In genomic region chr16:93374669-93375068, GRCm38 (mm10) we compare ENCODE assay signal across 13 mouse cellular contexts.
DNase-seq lines count a peak whose midpoint lies in the region; ATAC-seq and TF ChIP-seq lines count a peak whose summit lies in the region.
"Had no signal": no experiment of that assay in that cellular context is flagged by ENCODE, and none has a peak within 500 bp of the region (broad histone marks: within the 10 kb centered on the region; RNA-seq: fewer than 3 reads in every experiment).

No protein-coding gene starts in this region.

- H3K9me3 ChIP-seq in intestine, postnatal 0 days (ENCODE audit: control insufficient read depth) = no peaks in the 10 kb centered on the region
- no peaks in the 10 kb centered on the region for H3K9me3 ChIP-seq in intestine, embryonic 16.5 days (ENCODE audit: control insufficient read depth, low read length)
- H3K9me3 ChIP-seq: hindbrain, embryonic 10.5 days; liver, embryonic 12.5 days had no signal

- no peak overlapping the region for H3K9ac ChIP-seq in intestine, postnatal 0 days (ENCODE audit: low read depth, low read length)
- no peak overlapping the region for H3K9ac ChIP-seq in intestine, embryonic 16.5 days (ENCODE audit: low read depth, low read length)
- H3K9ac ChIP-seq: liver, embryonic 12.5 days had no signal

- no peak overlapping the region for H3K4me2 ChIP-seq in intestine, postnatal 0 days (replicated peaks; ENCODE audit: low read depth)
- H3K4me2 ChIP-seq in intestine, embryonic 16.5 days (ENCODE audit: low read depth, low read length) = no peak overlapping the region
- H3K4me2 ChIP-seq: liver, embryonic 12.5 days had no signal

- no peaks in the 10 kb centered on the region for H3K4me1 ChIP-seq in intestine, postnatal 0 days (replicated peaks; ENCODE audit: control insufficient read depth, insufficient read depth, low read length)
- peaks cover 1% of the 10 kb centered on the region for H3K4me1 ChIP-seq in intestine, embryonic 16.5 days (ENCODE audit: control insufficient read depth, insufficient read depth, low read length)
- H3K4me1 ChIP-seq: liver, embryonic 12.5 days had no signal

- TF ChIP-seq CTCF in intestine, postnatal 0 days (IDR thresholded peaks at IDR 0.05; ENCODE audit: low read depth) = no peak

- H3K27ac ChIP-seq in intestine, postnatal 0 days (ENCODE audit: low read depth, low read length) = no peak overlapping the region
- no peak overlapping the region for H3K27ac ChIP-seq in intestine, embryonic 16.5 days (ENCODE audit: low read length)
- H3K27ac ChIP-seq: hindbrain, embryonic 10.5 days; liver, embryonic 12.5 days had no signal

- 73% methylated on average over 6 of the region's 6 CpGs for WGBS in intestine, postnatal 0 days
- WGBS in intestine, embryonic 16.5 days = 70% methylated on average over 6 of the region's 6 CpGs

- peak; percentile 28; the same call in 1 of the 2 replicates for ATAC-seq in intestine, postnatal 0 days
- ATAC-seq in intestine, embryonic 16.5 days = no peak
- ATAC-seq: liver, embryonic 12.5 days had no signal

- peak; percentile 9 for DNase-seq in lung, postnatal 36 days
- no peak for DNase-seq in lung, postnatal 25 days (ENCODE audit: low spot score)
- DNase-seq in heart, postnatal 4 days = peak; percentile 58
- peak; percentile 19 for DNase-seq in right cerebral cortex, postnatal 25 days
- no peak for DNase-seq in urinary bladder, adult 18-20 months (ENCODE audit: low spot score in 2 of 2)
- DNase-seq: cerebellum, adult 9-10 months; thymus, postnatal 4 days had no signal

- H3K27me3 ChIP-seq in intestine, postnatal 0 days (replicated peaks; ENCODE audit: control insufficient read depth, insufficient read depth, low read length) = no peaks in the 10 kb centered on the region
- no peaks in the 10 kb centered on the region for H3K27me3 ChIP-seq in intestine, embryonic 16.5 days (replicated peaks; ENCODE audit: control insufficient read depth, insufficient read depth, low read length)
- H3K27me3 ChIP-seq: CH12.LX had no signal

- no peaks in the 10 kb centered on the region for H3K36me3 ChIP-seq in intestine, postnatal 0 days (ENCODE audit: control insufficient read depth, insufficient read depth)
- H3K36me3 ChIP-seq in intestine, embryonic 16.5 days (ENCODE audit: control insufficient read depth, insufficient read depth, low read length) = no peaks in the 10 kb centered on the region
- H3K36me3 ChIP-seq: hindbrain, embryonic 10.5 days; liver, embryonic 12.5 days had no signal

- no peak overlapping the region for H3K4me3 ChIP-seq in intestine, postnatal 0 days (ENCODE audit: low read depth, low read length)
- no peak overlapping the region for H3K4me3 ChIP-seq in intestine, embryonic 16.5 days (ENCODE audit: low read length)
- H3K4me3 ChIP-seq: hindbrain, embryonic 10.5 days; liver, embryonic 12.5 days; myocyte had no signal

Comparison
In these comparisons a context has a peak if more than half of its experiments do, and no peak if none do; other contexts are left out.
1. DNase-seq: peak in lung, postnatal 36 days (single experiment), heart, postnatal 4 days (single experiment) and right cerebral cortex, postnatal 25 days (single experiment); none in lung, postnatal 25 days (single experiment) and urinary bladder, adult 18-20 months (0 of 2).